Mouse (Mus musculus) testis, adult 2 months (tissue): Measurements from ENCODE around the gene Pan3. TPM values are rescaled to one million over a fixed set of nuclear protein-coding genes. Genes with fewer than 3 reads are reported as not detected.

Experiments used
- H3K27ac ChIP-seq: fragments of 200-500 bp; 2 replicates; pipeline ENCODE4 v1.5.1; 2012; ENCODE audit warnings: low read depth, low read length; ENCODE audit not compliant: control insufficient read depth, insufficient read depth
- H3K27me3 ChIP-seq: fragments of 200-500 bp; 2 replicates; pipeline ENCODE4 v1.6.1; 2012; ENCODE audit warnings: mild to moderate bottlenecking, low read length, moderate library complexity; ENCODE audit not compliant: control insufficient read depth, insufficient read depth
- H3K36me3 ChIP-seq: fragments of 200-500 bp; 2 replicates; pipeline ENCODE4 v1.6.1; 2012; ENCODE audit warnings: mild to moderate bottlenecking, low read length; ENCODE audit not compliant: control insufficient read depth, insufficient read depth
- H3K4me1 ChIP-seq: fragments of 200-500 bp; 2 replicates; pipeline ENCODE4 v1.6.1; 2012; ENCODE audit warnings: low read length; ENCODE audit not compliant: control insufficient read depth, insufficient read depth
- H3K4me3 ChIP-seq: fragments of 200-500 bp; 2 replicates; pipeline ENCODE4 v1.5.1; 2012; ENCODE audit warnings: low read depth, mild to moderate bottlenecking, low read length, moderate library complexity, mixed read lengths; ENCODE audit not compliant: control insufficient read depth
- CTCF ChIP-seq: fragments of 200-500 bp; IDR thresholded peaks from 2 replicates; pipeline ENCODE4 v1.5.1; 2012; ENCODE audit warnings: low read depth, mild to moderate bottlenecking, inconsistent platforms, low read length, moderate library complexity; ENCODE audit not compliant: control insufficient read depth, insufficient read depth, insufficient replicate concordance
- POLR2A ChIP-seq: fragments of 200-500 bp; IDR thresholded peaks from 2 replicates; pipeline ENCODE4 v1.6.1; 2012; ENCODE audit warnings: low read depth, mild to moderate bottlenecking, inconsistent platforms, low read length, moderate library complexity; ENCODE audit not compliant: control insufficient read depth
- polyA plus RNA-seq: library from polyadenylated mRNA; depleted of rRNA; stranded (reverse); fragments of >200 nt; gene quantifications from 2 replicates; pipeline ENCODE4 v1.2.3, GENCODE M21; 2012

The Pan3 gene
- polyA plus RNA-seq, 1 experiment, result 94.5 TPM

DNA sequence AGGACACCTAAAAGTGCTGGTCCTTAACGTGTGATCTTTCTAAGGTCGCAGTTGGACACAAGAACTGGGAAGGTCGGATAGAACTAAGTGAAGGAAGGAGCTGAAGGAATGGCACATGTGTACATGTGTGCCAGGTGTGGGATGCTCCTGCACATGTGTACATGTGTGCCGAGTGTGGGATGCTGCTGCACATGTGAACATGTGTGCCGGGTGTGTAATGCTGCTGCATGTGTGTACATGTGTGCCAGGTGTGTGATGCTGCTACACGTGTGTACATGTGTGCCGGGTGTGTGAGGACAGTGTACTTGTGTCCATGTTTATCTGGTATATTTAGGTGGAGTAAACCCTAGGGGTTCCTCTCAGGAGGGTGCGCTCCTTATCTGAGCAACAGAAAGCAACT lies 3.0 kb downstream of the Pan3 start:
- TF ChIP-seq POLR2A (no peak), CTCF (no peak)
- Histone ChIP-seq H3K4me3 (no peak overlapping the region), H3K4me1 (peaks cover 14% of the 10 kb centered on the region), H3K27me3 (no peaks in the 10 kb centered on the region), H3K27ac (no peak overlapping the region), H3K36me3 (no peaks in the 10 kb centered on the region; the same call in 1 of the 2 replicates)

DNA sequence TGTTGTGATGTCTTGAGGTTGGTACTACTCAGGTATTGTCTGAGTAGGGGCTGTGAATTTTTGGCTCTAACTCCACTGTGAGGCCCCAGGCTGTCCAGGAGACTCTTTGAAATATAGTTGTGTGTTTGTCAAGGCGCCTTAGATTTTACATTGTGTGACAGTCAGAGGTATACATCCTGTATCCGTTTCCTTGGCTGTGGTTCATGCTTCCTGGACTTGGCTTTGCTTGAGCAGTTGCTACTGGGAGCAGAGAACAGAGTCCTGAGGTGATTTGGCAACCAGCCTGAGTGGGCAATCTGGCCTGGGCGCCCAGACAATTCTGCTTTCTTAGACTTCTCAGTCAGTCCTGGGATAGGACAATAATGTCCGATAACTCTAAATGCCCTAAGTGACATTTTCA lies 5.3 kb downstream of the Pan3 start:
- Histone ChIP-seq H3K27ac (no peak overlapping the region), H3K36me3 (no peaks in the 10 kb centered on the region; the same call in 1 of the 2 replicates), H3K27me3 (no peaks in the 10 kb centered on the region), H3K4me3 (no peak overlapping the region), H3K4me1 (peaks cover 14% of the 10 kb centered on the region)
- no peak for TF ChIP-seq POLR2A
- TF ChIP-seq CTCF, result no peak

DNA sequence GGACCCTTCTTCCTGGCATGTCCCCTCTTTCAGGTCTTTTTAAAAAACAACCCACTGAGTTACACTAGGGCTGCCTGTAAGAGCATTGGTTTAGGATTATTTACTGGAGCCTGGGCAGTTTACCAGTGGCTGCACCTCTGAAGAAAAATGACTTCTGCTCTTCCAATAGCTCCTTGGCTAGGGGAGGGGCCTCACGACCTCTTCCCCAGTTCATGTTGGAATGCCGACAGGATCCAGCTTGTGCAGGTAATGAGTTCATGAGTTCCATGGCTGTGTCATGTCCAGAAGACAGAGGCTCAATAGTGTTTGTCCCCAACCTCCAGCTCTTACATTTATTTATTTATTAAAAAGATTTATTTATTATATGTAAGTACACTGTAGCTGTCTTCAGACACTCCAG lies 5.8 kb downstream of the Pan3 start:
- TF ChIP-seq POLR2A (no peak), CTCF (no peak)
- Histone ChIP-seq H3K27ac (no peak overlapping the region), H3K4me1 (peaks cover 14% of the 10 kb centered on the region), H3K4me3 (no peak overlapping the region), H3K36me3 (no peaks in the 10 kb centered on the region; the same call in 1 of the 2 replicates), H3K27me3 (no peaks in the 10 kb centered on the region)

DNA sequence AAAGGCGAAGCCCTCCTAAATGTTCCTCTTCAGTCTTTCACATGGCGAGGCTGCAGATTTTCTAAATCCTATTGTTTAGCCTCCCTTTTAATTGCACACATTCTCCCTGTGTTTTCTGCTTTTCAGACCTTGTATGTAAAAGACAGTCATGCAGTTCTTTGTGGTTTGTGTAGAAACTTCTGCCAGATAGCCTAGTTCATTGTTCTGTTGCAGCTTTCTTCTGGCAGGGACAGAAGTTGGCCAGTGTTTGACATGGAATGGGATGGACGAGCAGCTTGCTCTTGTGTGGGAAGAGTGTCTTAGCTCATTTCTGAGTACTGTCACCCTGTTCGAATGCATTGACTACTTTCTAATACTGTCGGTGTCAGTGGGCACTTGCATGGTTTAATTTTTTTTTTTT lies 6.5 kb downstream of the Pan3 start:
- H3K27ac ChIP-seq, result no peak overlapping the region
- no peak overlapping the region for H3K4me3 ChIP-seq
- no peaks in the 10 kb centered on the region for H3K27me3 ChIP-seq
- TF ChIP-seq POLR2A, result no peak
- TF ChIP-seq CTCF, result no peak
- H3K36me3 ChIP-seq, result no peaks in the 10 kb centered on the region; the same call in 1 of the 2 replicates
- peaks cover 13% of the 10 kb centered on the region for H3K4me1 ChIP-seq

DNA sequence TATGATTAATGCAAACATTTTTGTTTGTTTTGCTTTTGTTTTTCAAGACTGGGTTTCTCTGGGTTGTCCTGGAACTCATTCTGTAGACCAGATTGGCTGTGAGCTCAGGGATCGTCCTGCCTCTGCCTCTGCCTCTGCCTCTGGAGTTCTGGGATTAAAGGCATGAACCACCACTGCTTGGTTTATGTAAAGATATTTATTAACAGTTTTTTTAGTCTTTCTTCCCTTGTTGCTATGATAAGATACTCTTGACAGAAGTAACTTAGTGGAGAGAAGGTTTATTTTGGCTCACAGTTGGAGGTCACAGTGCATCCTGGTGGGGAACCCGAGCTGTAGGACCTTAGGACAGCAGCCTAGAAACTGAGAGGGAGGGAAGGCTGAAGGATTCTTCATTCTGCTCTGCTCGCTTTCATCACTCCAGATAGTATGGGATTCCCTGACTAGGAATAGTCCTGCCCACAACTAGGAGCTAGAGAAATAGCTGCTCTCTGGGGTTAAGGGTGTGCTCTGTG lies 11.1 kb downstream of the Pan3 start:
- no peak for TF ChIP-seq CTCF
- no peak for TF ChIP-seq POLR2A
- H3K4me3 ChIP-seq, result no peak overlapping the region

DNA sequence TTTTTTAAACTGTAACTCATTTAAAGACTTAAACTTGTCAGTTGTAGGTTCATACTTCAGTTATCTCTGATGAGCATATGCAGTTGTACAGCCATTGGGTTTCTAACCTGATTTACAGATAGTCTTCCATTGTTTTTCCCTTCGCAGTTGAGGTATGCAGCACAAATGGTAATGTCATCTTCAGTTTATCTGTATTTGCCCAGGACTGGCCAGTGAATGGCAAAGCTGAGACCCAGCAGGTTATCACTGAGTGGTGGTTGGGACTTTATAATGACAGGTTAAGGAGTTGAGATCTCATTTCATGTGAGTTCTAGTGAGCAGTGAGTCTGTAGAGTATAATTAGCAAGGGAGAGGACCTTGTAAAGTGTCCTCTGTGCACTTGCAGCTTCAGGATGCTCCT lies 12.0 kb downstream of the Pan3 start:
- Histone ChIP-seq H3K36me3 (no peaks in the 10 kb centered on the region), H3K27ac (no peak overlapping the region), H3K27me3 (no peaks in the 10 kb centered on the region), H3K4me3 (no peak overlapping the region), H3K4me1 (no peaks in the 10 kb centered on the region; the same call in 1 of the 2 replicates)
- TF ChIP-seq CTCF (no peak), POLR2A (no peak)

More for the DNA sequence above, 11.1 kb downstream of the Pan3 start:
- Histone ChIP-seq H3K4me1 (no peaks in the 10 kb centered on the region; the same call in 1 of the 2 replicates), H3K27ac (no peak overlapping the region), H3K36me3 (no peaks in the 10 kb centered on the region), H3K27me3 (no peaks in the 10 kb centered on the region)

DNA sequence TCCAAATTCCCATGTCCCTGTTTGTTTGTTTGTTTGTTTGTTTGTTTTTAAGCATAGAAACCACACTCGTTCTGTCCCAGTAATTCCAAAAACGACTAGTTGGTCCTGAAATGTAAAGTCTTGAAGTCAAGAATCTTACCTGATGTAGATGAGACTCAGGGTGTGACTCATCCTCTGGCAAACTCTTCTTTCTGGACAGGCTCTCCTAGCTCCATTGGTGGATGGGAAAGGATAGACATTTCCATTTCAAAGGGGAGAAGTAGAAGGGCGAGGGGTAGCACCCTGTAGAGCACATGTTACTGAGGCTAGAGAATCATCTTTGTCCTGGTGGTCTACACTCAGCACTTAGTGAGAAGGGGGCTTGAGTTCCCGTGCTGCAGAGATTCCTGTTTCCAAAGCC lies 12.8 kb downstream of the Pan3 start:
- Histone ChIP-seq H3K4me3 (no peak overlapping the region), H3K4me1 (no peaks in the 10 kb centered on the region; the same call in 1 of the 2 replicates), H3K27ac (no peak overlapping the region), H3K36me3 (no peaks in the 10 kb centered on the region), H3K27me3 (no peaks in the 10 kb centered on the region)
- TF ChIP-seq POLR2A (no peak), CTCF (no peak)
